Mouse (Mus musculus): ENCODE results near the gene Scyl1.

- no peak for TF ChIP-seq CTCF (IDR thresholded peaks at IDR 0.05; ENCODE audit: extremely low read depth, insufficient read depth, insufficient read length, insufficient replicate concordance)
- TF ChIP-seq POLR2A (IDR thresholded peaks at IDR 0.05; ENCODE audit: low read depth, low read length), result no peak
These were observed 40.7 kb downstream of the Scyl1 start for GRCm38 (mm10) chr19:5730314-5731186.
